Comparison of ENCODE assay signal across 14 mouse cellular contexts in the genomic region with DNA sequence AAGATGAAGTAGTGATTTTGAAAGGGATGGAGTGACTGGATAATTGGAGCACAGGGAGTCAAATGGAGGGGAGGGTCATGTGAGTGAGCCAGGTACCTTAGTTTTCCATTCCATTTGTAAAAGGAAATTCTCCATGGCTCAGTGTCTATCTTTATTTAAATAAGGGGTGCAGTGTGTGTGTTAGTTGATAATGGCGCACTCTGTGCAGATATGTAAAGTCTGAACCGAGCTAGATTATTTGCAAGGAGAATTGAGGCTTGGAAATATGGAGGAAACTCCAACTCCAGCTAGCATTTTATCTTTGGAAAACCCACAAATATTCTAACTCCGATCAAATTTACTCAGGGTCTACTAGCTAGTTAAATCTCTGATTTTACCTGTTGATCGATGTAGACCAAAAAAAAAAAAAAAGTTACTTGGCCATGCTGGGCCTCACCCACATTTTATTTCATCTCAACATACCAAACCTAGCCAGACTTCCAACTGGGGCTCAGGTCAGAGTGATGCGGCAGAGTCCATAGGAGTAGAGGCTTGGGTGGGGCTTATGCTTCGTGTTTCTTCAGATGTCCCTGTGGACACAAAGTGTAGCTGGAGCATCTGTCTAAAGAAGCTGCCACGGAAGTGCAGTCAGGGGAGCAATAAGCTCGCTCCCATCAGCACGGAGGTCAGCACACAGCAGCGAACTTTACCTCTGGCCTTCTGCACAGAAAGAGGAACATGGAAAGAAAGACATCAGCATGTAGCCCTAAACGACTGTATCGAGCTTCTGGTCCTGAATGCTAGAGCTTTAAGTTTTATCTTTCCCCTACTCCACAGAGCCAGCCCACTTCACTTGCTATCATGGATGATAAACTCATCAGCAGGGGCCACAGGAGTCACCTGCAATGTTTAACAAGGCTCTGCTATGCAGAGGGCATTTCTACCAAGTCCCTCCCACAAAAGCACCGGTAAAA. TPM values are rescaled to one million over a fixed set of nuclear protein-coding genes. Genes with fewer than 3 reads are reported as not detected.
A peak's percentile ranks its signal among the peaks of the same experiment; 100 is the strongest.
DNase-seq lines count a peak whose midpoint lies in the region; ATAC-seq and TF ChIP-seq lines count a peak whose summit lies in the region.
"Had no signal": no experiment of that assay in that cellular context is flagged by ENCODE, and none has a peak within 500 bp of the region (broad histone marks: within the 10 kb centered on the region; RNA-seq: fewer than 3 reads in every experiment).

No protein-coding gene starts in this region.

- no peaks in the 10 kb centered on the region for H3K36me3 ChIP-seq in lung, postnatal 0 days (ENCODE audit: insufficient read depth, low read length)
- peaks cover 68% of the 10 kb centered on the region for H3K36me3 ChIP-seq in erythroblast, embryonic 14.5 days (ENCODE audit: control insufficient read depth)
- no peaks in the 10 kb centered on the region for H3K36me3 ChIP-seq in liver, embryonic 11.5 days (ENCODE audit: control insufficient read depth, insufficient read depth, low read length)
- H3K36me3 ChIP-seq in stomach, embryonic 16.5 days (ENCODE audit: control insufficient read depth, insufficient read depth, low read length), result no peaks in the 10 kb centered on the region
- H3K36me3 ChIP-seq: heart, embryonic 10.5 days; hindbrain, embryonic 12.5 days; neural tube, embryonic 13.5 days had no signal

- no peaks in the 10 kb centered on the region for H3K27me3 ChIP-seq in lung, postnatal 0 days (replicated peaks; ENCODE audit: insufficient read depth, low read length)
- no peaks in the 10 kb centered on the region for H3K27me3 ChIP-seq in erythroblast, embryonic 14.5 days (ENCODE audit: control insufficient read depth)
- H3K27me3 ChIP-seq in liver, embryonic 11.5 days (replicated peaks; ENCODE audit: control insufficient read depth, insufficient read depth, low read length), result no peaks in the 10 kb centered on the region
- no peaks in the 10 kb centered on the region for H3K27me3 ChIP-seq in stomach, embryonic 16.5 days (ENCODE audit: control insufficient read depth, insufficient read depth, low read length)
- H3K27me3 ChIP-seq: neural tube, embryonic 13.5 days had no signal

- peaks cover 3% of the 10 kb centered on the region; the same call in 1 of the 2 replicates for H3K4me1 ChIP-seq in lung, postnatal 0 days (ENCODE audit: insufficient read depth, low read depth, low read length)
- H3K4me1 ChIP-seq in erythroblast, embryonic 14.5 days (ENCODE audit: control insufficient read depth), result peaks cover 86% of the 10 kb centered on the region
- H3K4me1 ChIP-seq in liver, embryonic 11.5 days (replicated peaks; ENCODE audit: control insufficient read depth, insufficient read depth, low read length), result peaks cover 45% of the 10 kb centered on the region
- peaks cover 7% of the 10 kb centered on the region; the same call in 1 of the 2 replicates for H3K4me1 ChIP-seq in stomach, embryonic 16.5 days (ENCODE audit: control insufficient read depth, insufficient read depth, low read length)

- no peak for TF ChIP-seq CTCF in lung, postnatal 0 days (IDR thresholded peaks at IDR 0.05)

- TF ChIP-seq EP300 in lung, postnatal 0 days (IDR thresholded peaks at IDR 0.05), result no peak

- H3K4me3 ChIP-seq in lung, postnatal 0 days (ENCODE audit: low read depth, low read length), result peak overlapping the region; percentile 44
- H3K4me3 ChIP-seq in erythroblast, embryonic 14.5 days (replicated peaks), result peak overlapping the region; percentile 70
- H3K4me3 ChIP-seq in liver, embryonic 11.5 days (ENCODE audit: low read depth, low read length), result peak overlapping the region; percentile 49
- peak overlapping the region; percentile 49 for H3K4me3 ChIP-seq in stomach, embryonic 16.5 days (replicated peaks; ENCODE audit: low read length)
- H3K4me3 ChIP-seq: hindbrain, embryonic 12.5 days; neural tube, embryonic 13.5 days had no signal

- H3K9me3 ChIP-seq in lung, postnatal 0 days (ENCODE audit: low read length), result no peaks in the 10 kb centered on the region
- H3K9me3 ChIP-seq in erythroblast, embryonic 14.5 days (ENCODE audit: control insufficient read depth, low read length), result no peaks in the 10 kb centered on the region
- H3K9me3 ChIP-seq in liver, embryonic 11.5 days (ENCODE audit: control insufficient read depth, low read length), result no peaks in the 10 kb centered on the region
- no peaks in the 10 kb centered on the region for H3K9me3 ChIP-seq in stomach, embryonic 16.5 days (replicated peaks; ENCODE audit: control insufficient read depth, low read length)
- H3K9me3 ChIP-seq: heart, embryonic 10.5 days; hindbrain, embryonic 12.5 days; neural tube, embryonic 13.5 days had no signal

- H3K9ac ChIP-seq in lung, postnatal 0 days (replicated peaks; ENCODE audit: low read depth), result peak overlapping the region; percentile 43
- H3K9ac ChIP-seq in liver, embryonic 11.5 days (ENCODE audit: low read depth, low read length), result peak overlapping the region; percentile 43
- peak overlapping the region; percentile 57 for H3K9ac ChIP-seq in stomach, embryonic 16.5 days (ENCODE audit: low read length)
- H3K9ac ChIP-seq: hindbrain, embryonic 12.5 days; neural tube, embryonic 13.5 days had no signal

- H3K4me2 ChIP-seq in lung, postnatal 0 days (replicated peaks; ENCODE audit: low read depth, low read length), result peak overlapping the region; percentile 54
- peak overlapping the region; percentile 74 for H3K4me2 ChIP-seq in liver, embryonic 11.5 days
- H3K4me2 ChIP-seq in stomach, embryonic 16.5 days (ENCODE audit: low read depth, low read length), result peak overlapping the region; percentile 52

- H3K27ac ChIP-seq in lung, postnatal 0 days (ENCODE audit: low read length), result peak overlapping the region; percentile 86
- H3K27ac ChIP-seq in liver, embryonic 11.5 days (ENCODE audit: low read depth, low read length), result peak overlapping the region; percentile 61
- H3K27ac ChIP-seq in stomach, embryonic 16.5 days (ENCODE audit: low read length), result peak overlapping the region; percentile 91
- H3K27ac ChIP-seq: heart, embryonic 10.5 days; hindbrain, embryonic 12.5 days; neural tube, embryonic 13.5 days had no signal

- WGBS in lung, postnatal 0 days, result 59% methylated on average over 13 of the region's 13 CpGs
- 66% methylated on average over 13 of the region's 13 CpGs for WGBS in liver, embryonic 11.5 days
- 65% methylated on average over 13 of the region's 13 CpGs for WGBS in stomach, embryonic 16.5 days

- no peak for DNase-seq in lung, postnatal 0 days (ENCODE audit: low spot score)
- no peak for DNase-seq in lung, postnatal 14 days
- no peak for DNase-seq in liver, embryonic 11.5 days (ENCODE audit: low spot score)
- DNase-seq in embryo, embryonic 9.5 days (ENCODE audit: extremely low spot score), result no peak
- no peak for DNase-seq in cerebellum, postnatal 36 days
- DNase-seq: cerebellum, adult 8-10 months; midbrain, embryonic 14.5 days had no signal

- no peak for ATAC-seq in lung, postnatal 0 days
- peak; percentile 48 for ATAC-seq in liver, embryonic 11.5 days (replicated peaks; ENCODE audit: low FRiP score)
- ATAC-seq in stomach, embryonic 16.5 days (ENCODE audit: insufficient read depth, low FRiP score), result peak; percentile 26; the same call in 1 of the 2 replicates
- ATAC-seq: forebrain, embryonic 14.5 days had no signal

RNA-seq across cellular contexts. Expression of a gene that starts 1.2 kb away (rescaled TPM):
- polyA plus RNA-seq in lung, postnatal 0 days (2015; fragmentation: Nextera tagmentation; extraction: Ambion mirVana), result 53.1 and 60.9 TPM in 2 replicates
- polyA plus RNA-seq in erythroblast, embryonic 14.5 days (2012), result 5.3 and 6.5 TPM in 2 replicates
- 7.1 and 7.9 TPM in 2 replicates for polyA plus RNA-seq in liver, embryonic 11.5 days (2014; fragmentation: Nextera tagmentation; extraction: Ambion mirVana)
- 44.2 and 52.0 TPM in 2 replicates for polyA plus RNA-seq in stomach, embryonic 16.5 days (2015; fragmentation: Nextera tagmentation; extraction: Ambion mirVana)

RNA-seq across cellular contexts. Expression of a gene that starts 3.9 kb away (rescaled TPM):
- 12.8 and 13.5 TPM in 2 replicates for polyA plus RNA-seq in lung, postnatal 0 days (2015; fragmentation: Nextera tagmentation; extraction: Ambion mirVana)
- polyA plus RNA-seq in erythroblast, embryonic 14.5 days (2012), result 0.28 and 0.32 TPM in 2 replicates
- polyA plus RNA-seq in liver, embryonic 11.5 days (2014; fragmentation: Nextera tagmentation; extraction: Ambion mirVana), result 4.9 and 6.1 TPM in 2 replicates
- 11.3 and 11.6 TPM in 2 replicates for polyA plus RNA-seq in stomach, embryonic 16.5 days (2015; fragmentation: Nextera tagmentation; extraction: Ambion mirVana)

RNA-seq across cellular contexts. Expression of a gene that starts 15.9 kb away (rescaled TPM):
- polyA plus RNA-seq in lung, postnatal 0 days (2015; fragmentation: Nextera tagmentation; extraction: Ambion mirVana), result 15.0 and 17.1 TPM in 2 replicates
- 0.54 and 0.58 TPM in 2 replicates for polyA plus RNA-seq in erythroblast, embryonic 14.5 days (2012)
- 26.5 and 26.6 TPM in 2 replicates for polyA plus RNA-seq in liver, embryonic 11.5 days (2014; fragmentation: Nextera tagmentation; extraction: Ambion mirVana)
- polyA plus RNA-seq in stomach, embryonic 16.5 days (2015; fragmentation: Nextera tagmentation; extraction: Ambion mirVana), result 14.9 and 15.8 TPM in 2 replicates

RNA-seq across cellular contexts. Expression of a gene that starts 17.4 kb away (rescaled TPM):
- not detected in 2 replicates for polyA plus RNA-seq in lung, postnatal 0 days (2015; fragmentation: Nextera tagmentation; extraction: Ambion mirVana)
- polyA plus RNA-seq in erythroblast, embryonic 14.5 days (2012), result not detected in 2 replicates
- not detected in 2 replicates for polyA plus RNA-seq in liver, embryonic 11.5 days (2014; fragmentation: Nextera tagmentation; extraction: Ambion mirVana)
- 0.09 TPM in 1 of 2 replicates, not detected in the other for polyA plus RNA-seq in stomach, embryonic 16.5 days (2015; fragmentation: Nextera tagmentation; extraction: Ambion mirVana)
- polyA plus RNA-seq: embryonic facial prominence, embryonic 11.5 days; forebrain, embryonic 14.5 days; heart, embryonic 10.5 days; midbrain, embryonic 14.5 days; neural tube, embryonic 13.5 days had no signal

Comparison
In these comparisons a context has a peak if more than half of its experiments do, and no peak if none do; other contexts are left out.
1. RNA of a gene that starts 15.9 kb away (polyA plus RNA-seq): 26.5 to 26.6 TPM in liver, embryonic 11.5 days, 15.0 to 17.1 TPM in lung, postnatal 0 days and 14.9 to 15.8 TPM in stomach, embryonic 16.5 days; 0.54 to 0.58 TPM in erythroblast, embryonic 14.5 days; every median in the first group is over 10 times any median in the second.
2. Peak in every context shown above with its lines, with median percentiles within 50 percentile points of each other: H3K27ac ChIP-seq, H3K4me2 ChIP-seq, H3K4me3 ChIP-seq and H3K9ac ChIP-seq.